Mouse (Mus musculus): ENCODE measurements at regions not wholly inside any gene's neighbourhood (a gene's known extent, or its start where the extent isn't known, plus 50 kb on each side); places are given as distances from the start of the nearest gene placed in this dataset.

DNA sequence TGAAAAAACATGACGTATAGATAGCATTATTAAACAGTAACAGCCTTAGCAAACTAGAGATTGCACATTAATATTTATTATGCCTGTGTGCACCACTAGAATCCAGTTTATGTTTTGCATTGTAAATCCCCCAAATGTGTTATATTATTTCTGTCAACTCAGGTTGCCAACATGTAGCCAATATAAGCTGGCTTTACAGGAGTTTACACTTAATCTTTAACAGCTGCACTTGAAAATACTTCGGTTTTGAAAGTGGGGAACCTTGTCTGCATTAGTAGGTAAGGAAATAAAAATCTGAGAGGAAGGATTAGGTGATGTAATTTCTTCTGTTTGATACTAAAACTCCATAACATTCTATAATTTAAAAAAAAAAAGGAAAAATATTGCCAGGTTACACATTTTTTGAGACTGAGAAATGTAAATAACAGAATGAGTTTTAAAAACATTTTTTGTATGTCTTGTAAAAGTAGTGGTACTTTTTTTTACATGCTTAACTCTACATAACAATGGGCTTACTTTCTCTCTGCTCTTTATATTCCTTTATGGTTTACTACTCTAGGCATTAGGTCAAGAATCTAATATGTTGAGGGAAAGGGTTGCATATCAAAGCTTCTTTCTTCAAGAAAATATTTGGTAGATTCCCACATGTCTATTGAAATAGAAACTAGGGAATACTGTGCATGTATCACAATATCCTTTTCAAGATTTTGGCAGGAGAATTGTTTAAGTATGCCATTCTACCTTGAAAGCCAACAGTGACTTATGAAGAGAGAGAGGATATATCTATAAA is 214.2 kb upstream of the Adamts5 start:
- no peak for DNase-seq

DNA sequence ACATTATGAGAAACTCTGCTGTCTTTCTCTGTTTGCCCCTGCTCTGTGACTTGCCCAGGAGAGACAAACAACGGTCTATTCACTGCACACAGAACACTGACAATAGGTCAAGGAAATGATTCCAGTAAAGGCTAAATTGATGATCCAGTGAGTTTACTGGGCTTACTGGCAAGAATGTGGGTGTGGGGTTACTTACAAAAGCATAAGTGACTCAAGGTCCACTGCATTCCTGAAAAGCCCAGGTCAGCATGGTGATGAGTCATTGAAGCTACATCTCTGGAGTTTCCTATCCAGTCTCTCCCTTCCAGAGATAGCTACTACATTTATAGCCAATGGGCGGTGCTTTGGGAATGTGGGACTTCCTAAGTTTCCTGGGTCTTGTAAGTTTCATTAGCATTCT is 192.8 kb upstream of the Adamts5 start:
- DNase-seq, result no peak

DNA sequence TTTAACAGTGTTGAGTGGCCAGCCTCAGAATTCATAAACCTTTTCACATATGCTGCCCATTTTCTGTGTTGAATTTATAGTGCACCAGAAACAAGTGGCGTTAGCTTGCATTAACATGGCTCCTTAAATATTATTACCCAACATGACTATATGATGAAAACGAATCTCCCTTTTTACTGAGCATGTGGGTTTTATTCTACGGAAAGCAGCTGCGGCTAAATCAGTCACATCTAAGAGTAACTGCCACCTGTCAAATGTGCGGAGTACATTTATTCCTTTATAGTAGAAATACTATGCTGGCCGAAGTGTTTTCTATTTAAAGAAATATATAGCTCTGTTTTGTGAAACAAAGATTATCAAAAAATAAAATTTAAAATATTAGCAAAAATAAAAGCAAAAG is 188.5 kb upstream of the Adamts5 start:
- DNase-seq, result no peak

DNA sequence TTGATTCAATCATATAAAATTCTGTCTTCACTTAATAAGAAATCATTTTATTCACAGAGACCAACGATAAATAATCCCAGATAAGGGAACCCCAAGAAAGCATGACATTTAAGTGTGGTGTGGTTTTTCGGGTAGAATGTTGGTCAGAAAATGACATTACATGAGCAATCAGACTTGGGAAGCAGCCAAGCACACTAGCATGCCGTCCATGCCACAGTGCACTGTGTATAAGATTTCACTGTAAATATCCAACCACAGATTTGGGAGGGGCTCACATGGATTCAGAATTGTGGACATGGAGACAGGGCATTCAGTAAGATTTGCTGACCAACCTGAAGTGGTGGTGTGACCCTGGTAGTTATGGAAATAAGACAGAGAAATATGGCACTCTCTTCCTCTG is 185.8 kb upstream of the Adamts5 start:
- no peak for DNase-seq

DNA sequence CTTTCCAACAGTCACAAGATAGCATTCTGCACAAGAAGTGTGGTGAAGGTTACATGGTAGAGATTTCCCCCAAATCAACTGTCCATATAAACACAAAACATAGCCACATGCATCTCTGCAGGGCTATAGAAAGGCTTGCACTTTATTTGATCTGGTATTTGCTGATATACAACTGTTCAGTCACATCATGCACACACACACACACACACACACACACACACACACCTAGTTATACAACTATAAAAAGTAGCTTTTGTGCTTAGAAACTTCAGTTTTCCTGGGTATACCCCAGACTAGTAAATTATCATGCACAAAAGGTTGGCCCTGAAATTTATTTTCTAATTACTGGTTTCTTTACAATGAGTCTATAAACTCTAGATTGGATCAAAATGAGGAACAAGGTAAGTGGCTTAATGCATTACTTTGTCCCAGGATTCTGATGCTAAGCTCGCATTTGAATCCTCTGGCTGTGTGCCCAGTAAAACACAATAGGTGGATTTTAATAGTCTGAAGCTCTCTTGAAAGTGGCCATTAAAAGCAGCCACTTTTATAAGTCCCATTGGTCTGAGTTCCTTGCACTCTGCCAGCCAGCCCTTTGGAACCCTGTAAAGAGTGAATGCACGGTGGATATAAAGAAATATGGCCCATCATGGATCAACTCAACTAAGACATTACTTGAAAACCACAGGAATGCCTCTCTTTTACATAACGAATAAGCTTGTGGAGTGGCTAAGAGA is 166.2 kb upstream of the Adamts5 start:
- DNase-seq, result no peak

DNA sequence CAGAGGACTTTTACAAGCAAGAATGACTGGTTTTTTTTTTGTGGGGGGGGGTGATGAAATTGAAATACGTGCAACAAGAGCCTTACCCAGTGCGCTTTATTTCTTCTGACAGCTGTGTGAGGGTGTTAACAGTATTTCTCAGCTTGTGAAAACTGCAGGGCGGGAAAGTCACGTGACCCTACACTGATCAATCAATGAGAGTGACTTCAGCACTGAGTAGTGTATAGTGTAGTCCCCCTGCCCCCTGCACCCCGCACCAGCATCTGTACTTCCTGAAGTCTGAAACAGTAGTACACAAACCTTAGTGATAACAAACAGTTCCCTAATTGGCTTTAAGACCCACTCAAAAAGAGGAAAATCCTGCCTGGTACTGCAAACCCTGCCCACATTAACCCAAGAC is 158.5 kb upstream of the Adamts5 start:
- DNase-seq, result no peak

DNA sequence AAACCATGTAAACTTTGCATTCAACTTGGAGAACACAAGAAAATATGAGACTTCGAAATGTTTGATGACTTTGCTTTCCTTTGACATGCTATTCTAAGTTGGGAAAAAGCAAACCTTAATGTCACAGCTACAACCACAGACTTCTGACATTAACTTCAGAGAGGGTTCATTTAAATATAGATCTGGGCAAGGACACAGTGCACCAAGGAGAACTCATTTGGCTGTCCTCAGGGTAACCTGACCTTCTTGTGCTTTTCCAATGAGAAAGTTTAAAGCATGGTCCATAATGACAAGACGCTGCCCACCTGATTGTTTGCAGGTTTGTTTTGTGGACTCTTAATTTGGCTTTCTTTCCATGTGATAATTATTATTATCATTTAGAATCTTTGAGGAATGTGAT is 143.1 kb upstream of the Adamts5 start:
- DNase-seq, result no peak

DNA sequence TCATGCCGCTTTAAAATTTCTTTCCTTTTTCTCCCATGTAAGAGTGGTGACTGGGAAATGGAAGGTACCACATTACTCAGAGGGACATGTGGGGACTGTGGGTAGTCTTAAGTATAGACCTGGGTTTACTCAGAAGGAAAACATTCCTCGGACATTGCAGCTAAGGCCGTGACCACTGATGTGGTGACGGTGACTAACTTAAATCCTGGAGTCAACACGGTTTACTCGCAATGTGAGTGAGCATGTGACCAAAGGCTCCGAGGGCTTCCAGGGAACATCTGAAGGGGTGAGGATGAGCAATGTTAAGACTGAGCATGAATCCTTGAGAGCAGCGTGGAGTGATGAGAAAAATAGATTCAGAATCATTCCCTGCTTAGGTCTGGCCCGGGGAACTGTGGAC is 133.1 kb upstream of the Adamts5 start:
- no peak for DNase-seq

DNA sequence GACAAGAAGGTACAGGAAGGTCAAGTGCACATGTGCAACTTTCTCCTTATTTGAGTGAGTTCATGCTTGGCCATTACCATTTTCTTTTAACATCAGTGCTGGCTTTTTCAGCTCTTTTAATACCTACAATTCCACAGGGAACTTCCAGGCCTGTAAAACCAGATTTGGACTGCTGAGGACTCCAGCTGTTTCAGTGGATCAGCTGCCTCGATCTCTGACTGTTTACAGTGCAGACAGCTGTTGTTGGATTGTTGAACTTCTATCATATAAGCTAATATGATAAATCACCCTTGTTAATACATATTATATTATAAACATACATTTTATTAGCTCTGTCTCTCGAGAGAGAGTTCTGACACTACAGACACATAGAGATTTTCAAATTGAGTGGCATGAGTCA is 126.1 kb upstream of the Adamts5 start:
- DNase-seq, result no peak

DNA sequence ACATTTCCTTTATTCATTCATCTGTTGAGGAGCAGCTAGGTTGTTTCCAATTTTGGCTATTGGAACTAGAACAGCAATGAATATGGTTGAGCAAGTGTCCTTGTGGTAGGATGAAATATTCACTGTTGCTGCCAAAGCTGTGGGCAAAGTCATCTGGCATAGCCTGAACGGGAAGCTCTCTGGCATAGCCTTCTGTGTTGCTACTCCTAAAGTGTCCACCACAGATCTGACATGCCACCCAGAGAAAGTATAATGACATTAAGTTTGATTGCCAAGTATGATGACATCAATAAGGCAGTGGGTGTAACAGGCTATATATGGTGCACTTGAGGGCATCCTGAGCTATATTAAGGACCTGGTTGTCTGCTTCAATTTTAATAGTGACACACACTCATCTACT is 113.7 kb upstream of the Adamts5 start:
- DNase-seq, result no peak

DNA sequence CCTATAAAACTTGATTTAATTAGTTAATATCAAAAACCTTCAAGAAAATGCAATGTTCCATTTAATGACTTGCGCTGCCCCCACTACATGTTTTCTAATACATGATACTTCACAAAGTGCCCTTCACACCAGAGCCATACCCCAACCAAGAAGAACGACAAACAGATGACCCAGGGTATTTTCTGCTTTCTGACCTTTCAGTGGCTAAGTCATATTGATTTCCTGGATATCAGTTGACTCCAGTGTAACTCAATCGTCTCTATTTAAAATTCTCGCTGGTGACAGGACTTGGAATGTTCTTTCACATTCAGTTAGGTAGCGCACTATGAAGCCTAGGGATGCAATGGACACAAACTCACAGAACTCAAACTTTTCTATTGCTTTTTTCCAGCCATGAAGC is 109.4 kb upstream of the Adamts5 start:
- DNase-seq, result no peak

DNA sequence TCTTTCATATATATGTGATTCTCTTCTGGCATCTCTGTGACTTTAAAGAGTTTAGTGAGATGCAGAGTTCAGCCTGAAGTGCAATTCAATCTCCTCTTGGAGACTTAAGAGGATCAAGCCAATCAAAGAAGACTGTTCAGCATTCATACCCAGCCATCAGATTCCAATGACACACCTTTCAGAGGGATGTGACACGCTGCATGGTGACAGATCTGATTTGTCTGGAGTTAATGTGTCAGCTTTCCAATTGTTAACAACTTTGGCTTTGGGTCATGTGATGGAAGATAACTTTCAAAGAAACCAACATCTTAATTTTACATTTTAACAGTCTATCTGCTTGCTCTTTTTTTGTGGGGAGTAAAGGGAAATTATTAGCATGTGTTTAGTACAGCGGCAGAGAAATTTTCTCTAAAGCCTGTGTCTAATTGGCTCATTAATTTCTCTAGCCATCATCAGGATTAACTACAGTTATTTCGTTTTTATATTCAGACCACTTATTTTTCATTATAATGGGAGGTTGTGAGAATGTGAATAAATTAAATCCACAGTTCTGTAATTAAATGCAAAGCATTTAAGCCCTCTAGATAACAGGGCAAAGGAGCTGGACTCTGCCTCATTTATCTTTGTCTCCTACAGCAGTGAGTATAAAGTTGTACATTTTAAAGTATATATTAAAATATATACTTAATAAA is 108.2 kb upstream of the Adamts5 start:
- DNase-seq, result no peak

DNA sequence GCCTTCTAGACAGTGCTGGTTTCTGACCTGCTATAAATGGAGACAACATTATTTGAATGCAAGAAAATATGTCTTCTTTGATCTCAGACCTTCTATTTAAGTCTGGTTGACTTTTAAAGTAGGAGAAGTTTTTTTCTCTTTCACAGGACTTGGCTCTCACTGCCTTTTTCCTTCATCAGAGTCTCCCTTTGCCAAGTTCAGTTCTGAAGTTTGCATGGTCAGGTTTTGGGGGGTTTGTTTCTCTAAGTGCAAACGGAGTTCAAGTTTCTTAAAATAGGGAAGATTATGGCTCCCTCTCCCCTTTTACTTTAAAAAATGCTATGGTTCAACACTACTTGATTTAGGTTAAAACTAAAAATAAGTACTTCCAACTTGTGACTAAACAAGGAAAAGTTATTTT is 106.2 kb upstream of the Adamts5 start:
- no peak for DNase-seq

DNA sequence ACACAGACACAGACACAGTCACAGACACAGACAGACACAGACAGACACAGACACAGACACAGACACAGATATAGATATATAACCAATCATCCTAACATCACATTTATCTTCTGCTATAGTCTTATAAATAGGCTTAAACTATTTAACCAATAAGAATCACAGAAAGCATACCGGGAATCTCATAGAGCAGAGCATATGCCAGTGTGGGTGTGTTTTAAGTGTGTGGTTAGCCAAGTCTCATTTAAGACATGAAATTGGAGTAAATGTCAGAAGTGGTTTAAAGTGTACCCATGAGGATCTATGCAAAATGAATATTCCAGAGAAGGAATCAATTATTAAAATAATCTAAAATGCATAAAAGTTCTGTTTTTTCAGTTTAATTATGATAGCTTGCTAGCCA is 99.2 kb upstream of the Adamts5 start:
- no peak for DNase-seq

DNA sequence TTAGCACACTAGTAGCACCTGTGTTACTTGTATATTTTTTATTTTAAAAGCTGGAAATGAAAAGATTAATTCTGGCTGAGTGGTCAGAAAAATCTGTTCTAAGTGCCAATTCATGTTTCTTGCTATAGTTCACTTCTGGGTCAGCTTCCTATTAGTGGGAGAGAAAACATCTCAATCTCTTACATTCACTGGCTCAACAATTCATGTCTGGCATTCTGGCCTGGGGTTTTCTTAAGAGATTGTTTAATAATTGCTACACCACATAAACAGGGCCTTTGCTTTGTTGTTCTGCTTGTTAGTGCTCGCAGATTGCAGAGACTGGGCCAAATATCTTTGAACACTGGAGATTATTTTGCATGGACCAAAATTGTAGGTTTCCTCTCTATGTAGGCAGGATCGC is 84.2 kb upstream of the Adamts5 start:
- no peak for DNase-seq

DNA sequence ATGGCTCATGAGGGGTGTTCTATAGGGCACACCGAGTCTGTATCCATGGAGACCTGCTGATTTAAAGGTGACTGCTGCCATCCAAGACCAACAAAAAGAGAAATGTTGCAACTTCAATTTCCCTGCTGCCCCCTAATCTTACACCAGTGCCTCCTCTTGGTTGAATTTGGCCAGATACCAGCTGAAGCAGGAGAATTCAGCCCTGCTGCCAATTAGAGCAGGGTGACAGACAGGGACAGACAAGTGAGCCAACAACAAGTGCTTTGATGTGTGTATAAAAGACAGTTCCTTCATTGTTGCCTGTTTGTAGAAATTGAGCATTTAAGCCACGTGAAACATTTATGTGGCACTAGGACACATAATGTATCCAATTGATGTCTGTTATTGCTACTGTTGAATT is 75.5 kb upstream of the Adamts5 start:
- no peak for DNase-seq

DNA sequence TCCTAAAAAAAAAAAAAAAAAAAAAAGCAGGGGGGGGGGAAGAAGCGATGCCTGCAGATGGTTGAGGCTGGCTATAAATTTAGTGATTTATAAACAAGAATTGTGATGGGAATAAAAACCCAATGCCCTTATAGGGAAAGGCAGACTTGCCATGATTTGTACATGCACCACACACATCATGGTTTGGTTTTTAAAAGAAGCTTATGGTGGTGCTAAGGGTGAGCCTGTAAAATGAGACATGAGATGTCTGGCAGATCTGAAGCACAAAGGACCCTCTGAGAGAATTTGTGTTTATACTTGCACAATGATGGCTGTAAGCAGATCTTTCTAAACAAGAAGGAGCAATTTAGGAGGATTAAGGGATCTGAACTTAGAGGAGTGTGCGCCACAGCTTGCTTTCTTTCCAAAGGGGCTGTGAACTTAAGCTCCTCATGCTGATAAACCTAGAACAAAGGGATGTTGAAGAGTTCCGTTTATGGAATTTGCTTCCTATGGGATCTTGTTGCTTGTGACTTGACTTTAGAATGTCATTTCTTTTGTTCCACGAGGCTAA is 65.3 kb upstream of the Adamts5 start:
- DNase-seq, result no peak

DNA sequence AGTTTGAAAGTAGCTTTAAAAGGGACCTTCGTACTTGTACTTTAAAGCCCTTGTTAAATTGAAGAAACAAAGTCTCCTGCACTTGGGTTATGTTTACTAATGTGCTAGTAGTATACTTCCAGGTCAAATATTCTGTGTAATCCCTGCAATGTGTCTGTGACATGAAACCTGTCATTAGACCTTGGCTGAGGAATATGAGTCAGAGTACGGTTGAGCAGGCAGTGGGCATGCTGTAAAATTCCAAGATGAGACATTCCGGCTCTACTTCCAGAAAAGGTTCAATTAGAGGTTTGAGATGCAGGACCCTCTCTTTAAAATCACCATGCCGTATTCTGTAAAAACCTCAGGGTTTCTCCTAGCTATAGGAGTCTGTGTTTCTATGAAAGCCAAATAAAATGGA is 64.6 kb upstream of the Adamts5 start:
- no peak for DNase-seq

DNA sequence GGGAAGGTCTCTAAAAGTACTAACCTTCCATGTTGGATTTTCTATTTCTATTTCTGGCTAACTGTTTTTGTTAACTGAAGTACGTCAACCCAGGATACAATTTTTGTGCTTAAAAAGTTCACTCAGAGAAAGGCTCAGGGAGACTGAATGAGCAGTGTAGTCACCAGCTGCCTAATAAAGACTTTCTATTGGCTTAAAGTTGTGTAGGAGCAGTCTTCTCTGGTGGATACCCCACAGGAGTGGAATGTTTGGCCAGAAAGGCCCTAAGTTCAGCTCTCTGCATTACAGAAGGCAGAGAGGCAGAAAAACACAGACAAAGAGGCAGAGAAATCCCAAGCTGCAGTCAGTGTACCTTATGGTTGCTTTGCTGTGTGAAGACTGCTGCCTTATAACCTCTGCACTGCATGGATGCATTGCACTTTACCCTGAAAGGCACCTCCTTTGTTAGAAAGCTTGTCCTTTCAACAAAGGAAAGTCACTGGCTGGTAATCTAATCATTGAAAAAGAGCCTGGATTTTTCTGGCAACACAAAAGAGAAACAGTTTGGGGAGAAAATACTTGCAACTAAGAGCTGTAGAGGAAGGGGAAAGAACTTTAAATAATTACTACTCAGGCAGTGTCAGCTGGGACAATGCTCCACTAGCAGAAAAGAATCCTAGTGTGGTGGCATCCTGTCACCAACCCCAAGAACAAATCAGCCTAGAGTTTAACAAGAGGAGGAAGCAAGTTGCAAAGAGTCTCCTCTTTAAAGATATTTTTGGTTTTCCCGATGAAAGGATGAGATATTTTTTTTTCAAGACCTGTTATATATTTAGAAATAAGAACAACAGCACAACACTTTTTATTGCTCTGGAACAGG is 63.0 kb upstream of the Adamts5 start:
- no peak for DNase-seq

DNA sequence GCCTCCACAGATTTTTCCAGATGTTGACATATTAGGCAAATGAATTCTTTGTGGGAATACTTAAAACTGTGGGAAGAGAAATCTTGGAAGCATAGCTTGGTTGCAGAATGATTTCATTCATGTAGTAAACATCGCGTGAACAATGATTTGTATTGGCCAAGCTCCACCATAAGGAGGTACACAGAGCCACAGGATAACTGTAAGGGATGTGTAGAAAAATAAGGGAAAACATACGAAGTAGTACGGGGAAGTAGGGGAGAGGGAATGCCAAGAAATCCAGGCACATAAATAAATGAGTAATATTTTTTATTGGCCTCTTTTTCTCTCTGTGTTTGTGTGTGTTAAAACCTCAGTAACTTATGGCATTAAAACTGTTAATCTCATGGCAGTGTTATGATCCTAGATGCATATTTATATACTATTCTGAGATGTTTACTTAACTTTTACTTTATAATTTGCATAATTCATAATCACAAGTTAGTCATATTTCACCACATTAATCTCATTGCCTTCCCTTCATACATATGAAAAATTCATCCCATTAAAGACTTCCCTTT is 54.5 kb upstream of the Adamts5 start:
- no peak for DNase-seq

DNA sequence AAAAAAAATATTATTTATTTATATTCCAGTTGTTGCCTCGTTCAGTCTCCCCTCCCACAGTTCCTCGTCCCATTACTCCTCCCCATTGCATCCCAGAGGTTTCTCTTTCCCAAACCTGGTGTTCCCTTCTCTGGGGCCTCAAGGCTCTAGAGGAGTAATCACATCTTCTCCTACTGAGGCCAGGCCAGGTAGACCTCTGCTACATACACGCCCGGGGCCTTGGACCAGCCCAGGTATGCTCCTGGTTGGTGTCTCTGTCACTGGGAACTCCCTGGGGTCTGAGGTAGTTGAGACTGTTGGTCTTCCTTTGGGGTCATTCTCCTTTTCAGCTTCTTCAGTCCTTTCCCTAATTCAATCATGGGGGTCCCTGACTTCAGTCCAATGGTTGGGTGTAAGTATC is 50.0 kb upstream of the Adamts5 start:
- no peak for DNase-seq
